Mouse (Mus musculus) adrenal gland, adult (tissue): ENCODE data around the gene Marcksl1.
"Not testable (repeated sequence)": the region's sequence is repeated elsewhere in the genome, so short reads cannot be mapped to it uniquely, and the experiment has no call there.

Experiments used
- DNase-seq, 2 experiments: peaks; one replicate each; pipeline ENCODE4 v3.0.0; 2022 to 2023; ENCODE audit warnings: low spot score in 1 of 2; ENCODE audit not compliant: inconsistent age in 2 of 2

The Marcksl1 gene

GRCm38 (mm10) chr4:129509650-129510049 is 3.7 kb upstream of the Marcksl1 start:
- DNase-seq: no peak

- peak in 1 of 2 experiments; percentile 28 for DNase-seq
These were observed 2.5 kb upstream of the Marcksl1 start for GRCm38 (mm10) chr4:129510723-129511412.

- DNase-seq: no peak
These were observed 1.8 kb upstream of the Marcksl1 start for GRCm38 (mm10) chr4:129511413-129512096.

GRCm38 (mm10) chr4:129513891-129514290 is 510 bp downstream of the Marcksl1 start:
- no peak for DNase-seq

GRCm38 (mm10) chr4:129514300-129514898 is 1.0 kb downstream of the Marcksl1 start:
- DNase-seq: peak; percentile 58 to 85

GRCm38 (mm10) chr4:129516925-129517324 is 3.5 kb downstream of the Marcksl1 start:
- DNase-seq: no peak

- no peak for DNase-seq
These were observed 5.1 kb downstream of the Marcksl1 start for GRCm38 (mm10) chr4:129518519-129518918.

- DNase-seq: no peak
These were observed 12.0 kb downstream of the Marcksl1 start for GRCm38 (mm10) chr4:129525338-129525737.

GRCm38 (mm10) chr4:129525889-129526288 is 12.5 kb downstream of the Marcksl1 start:
- DNase-seq: no peak

- peak; percentile 63 to 82 for DNase-seq
These were observed 15.5 kb downstream of the Marcksl1 start for GRCm38 (mm10) chr4:129528901-129529300.

- peak in 1 of 2 experiments; percentile 50 for DNase-seq
These were observed 26.6 kb downstream of the Marcksl1 start for GRCm38 (mm10) chr4:129540012-129540411.

GRCm38 (mm10) chr4:129541868-129542591 is 28.6 kb downstream of the Marcksl1 start:
- DNase-seq: peak; percentile 30 to 70

- DNase-seq: peak; percentile 98 to 99
These were observed 29.3 kb downstream of the Marcksl1 start, which contains the start of gene Hdac1 for GRCm38 (mm10) chr4:129542592-129543141. TSS of gene Hdac1 (minus strand) at chr4:129542713.

GRCm38 (mm10) chr4:129544106-129544505 is 30.7 kb downstream of the Marcksl1 start:
- DNase-seq: no peak

- not testable (repeated sequence) for DNase-seq
These were observed 34.2 kb downstream of the Marcksl1 start for GRCm38 (mm10) chr4:129547631-129548030.

GRCm38 (mm10) chr4:129549306-129549705 is 35.9 kb downstream of the Marcksl1 start:
- peak in 1 of 2 experiments; percentile 58 for DNase-seq

- no peak for DNase-seq
These were observed 36.9 kb downstream of the Marcksl1 start for GRCm38 (mm10) chr4:129550295-129550694.

- not testable (repeated sequence) for DNase-seq
These were observed 41.1 kb downstream of the Marcksl1 start for GRCm38 (mm10) chr4:129554512-129554911.

GRCm38 (mm10) chr4:129555421-129555861 is 42.1 kb downstream of the Marcksl1 start:
- DNase-seq: peak; percentile 78 to 92

GRCm38 (mm10) chr4:129555862-129556531 is 42.6 kb downstream of the Marcksl1 start:
- peak in 1 of 2 experiments; percentile 46 for DNase-seq
